Mouse (Mus musculus) limb, embryonic 14.5 days (tissue): ENCODE results near the gene Jrkl. TPM values are rescaled to one million over a fixed set of nuclear protein-coding genes. Genes with fewer than 3 reads are reported as not detected.

Experiments used
- ATAC-seq: fragments of 200-750 bp; cut with Nextera tagmentation; 2 replicates; pipeline ENCODE4 v1.8.0; 2017; ENCODE audit warnings: low read depth, moderate number of reproducible peaks, moderate TSS enrichment; ENCODE audit not compliant: low FRiP score
- DNase-seq: peaks from one replicate; pipeline ENCODE4 v3.0.0-alpha.2; 2015; ENCODE audit warnings: low spot score
- H3K27ac ChIP-seq: fragments of 300-500 bp; sonication (generic); replicated peaks from 2 replicates; pipeline ENCODE4 v1.5.1; 2014; ENCODE audit warnings: low read depth, mild to moderate bottlenecking, low read length, moderate library complexity, mixed read lengths
- H3K27me3 ChIP-seq: fragments of 300-500 bp; sonication (generic); 2 replicates; pipeline ENCODE4 v1.6.1; 2014; ENCODE audit warnings: low read length, mixed read lengths; ENCODE audit not compliant: control insufficient read depth, insufficient read depth
- H3K36me3 ChIP-seq: fragments of 300-500 bp; sonication (generic); 2 replicates; pipeline ENCODE4 v1.6.1; 2014; ENCODE audit warnings: mild to moderate bottlenecking, low read length, moderate library complexity, mixed read lengths; ENCODE audit not compliant: control insufficient read depth, insufficient read depth
- H3K4me1 ChIP-seq: fragments of 300-500 bp; sonication (generic); 2 replicates; pipeline ENCODE4 v1.6.1; 2014; ENCODE audit warnings: antibody characterized with exemption, low read length, mixed read lengths; ENCODE audit not compliant: control insufficient read depth, insufficient read depth
- H3K4me2 ChIP-seq: fragments of 300-500 bp; sonication (generic); replicated peaks from 2 replicates; pipeline ENCODE4 v1.6.1; 2014; ENCODE audit warnings: low read depth, mild to moderate bottlenecking, low read length, moderate library complexity; ENCODE audit not compliant: severe bottlenecking
- H3K4me3 ChIP-seq: fragments of 300-500 bp; sonication (generic); replicated peaks from 2 replicates; pipeline ENCODE4 v1.5.1; 2014; ENCODE audit warnings: low read length
- H3K9ac ChIP-seq: fragments of 300-500 bp; sonication (generic); 2 replicates; pipeline ENCODE4 v1.6.1; 2014; ENCODE audit warnings: mild to moderate bottlenecking, low read depth, low read length, moderate library complexity; ENCODE audit not compliant: severe bottlenecking
- H3K9me3 ChIP-seq: fragments of 300-500 bp; sonication (generic); 2 replicates; pipeline ENCODE4 v1.6.1; 2016; ENCODE audit warnings: low read length; ENCODE audit not compliant: control insufficient read depth
- POLR2A ChIP-seq: fragments of 200-500 bp; IDR thresholded peaks from 2 replicates; pipeline ENCODE4 v1.8.0; 2012; ENCODE audit warnings: inconsistent platforms, mild to moderate bottlenecking, moderate library complexity, borderline replicate concordance; ENCODE audit not compliant: insufficient read depth, insufficient read length; ENCODE audit errors: extremely low read depth
- WGBS: fragments of 180-500 bp; shearing (Covaris S2); extraction: QIAGEN DNeasy Blood & Tissue Kit; methylation state at CpG from one replicate; pipeline ENCODE4 v1.1.7; 2014; 5-methylcytosine and 5-hydroxymethylcytosine counted together
- polyA plus RNA-seq, 2 experiments: library from polyadenylated mRNA; depleted of rRNA in 1 of 2; stranded (reverse) in 1 of 2; unstranded in 1 of 2; fragments of >200 nt; fragmentation: Nextera tagmentation in 1 of 2; extraction: Ambion mirVana in 1 of 2; gene quantifications; 2 replicates each; pipeline versions ENCODE4 v1.2.1 to v1.2.3; 2012 to 2014

The Jrkl gene
- 4.2 and 6.0 TPM in 2 replicates for polyA plus RNA-seq (2012; rRNA removed)
- polyA plus RNA-seq (2014; fragmentation: Nextera tagmentation; extraction: Ambion mirVana): 8.1 and 8.2 TPM in 2 replicates

- Histone ChIP-seq H3K4me3 (peak within 1 kb of the TSS; percentile 54), H3K36me3 (no peaks in the 10 kb centered on the region), H3K4me2 (peak within 1 kb of the TSS; percentile 54), H3K27me3 (no peaks in the 10 kb centered on the region), H3K4me1 (peaks cover 10% of the 10 kb centered on the region), H3K27ac (peak within 1 kb of the TSS; percentile 50; the same call in 1 of the 2 replicates), H3K9ac (peak within 1 kb of the TSS; percentile 53), H3K9me3 (no peaks in the 10 kb centered on the region; the same call in 1 of the 2 replicates)
- ATAC-seq (no peak), DNase-seq (peak; percentile 29)
- WGBS: 8% methylated on average over 10 of the region's 10 CpGs
- no peak for TF ChIP-seq POLR2A
Measured at GRCm38 (mm10) chr9:13245481-13245880, at the start of gene Jrkl. Gene Jrkl (minus strand): TSS chr9:13245829.

GRCm38 (mm10) chr9:13287482-13287881, 41.9 kb upstream of the Jrkl start:
- 40% methylated on average over 2 of the region's 2 CpGs for WGBS

GRCm38 (mm10) chr9:13273219-13273618, 27.6 kb upstream of the Jrkl start:
- Histone ChIP-seq H3K4me3 (no peak overlapping the region), H3K9me3 (no peaks in the 10 kb centered on the region), H3K4me2 (no peak overlapping the region), H3K27ac (no peak overlapping the region), H3K4me1 (no peaks in the 10 kb centered on the region), H3K27me3 (no peaks in the 10 kb centered on the region), H3K9ac (no peak overlapping the region), H3K36me3 (no peaks in the 10 kb centered on the region)
- DNase-seq (no peak), ATAC-seq (no peak)
- no peak for TF ChIP-seq POLR2A
- 84% methylated on average over 1 of the region's 1 CpGs for WGBS

More at GRCm38 (mm10) chr9:13287482-13287881, 41.9 kb upstream of the Jrkl start:
- no peak overlapping the region for H3K27ac ChIP-seq
- no peak overlapping the region for H3K4me3 ChIP-seq
- no peaks in the 10 kb centered on the region for H3K9me3 ChIP-seq
- H3K9ac ChIP-seq: no peak overlapping the region
- H3K27me3 ChIP-seq: no peaks in the 10 kb centered on the region
- H3K4me2 ChIP-seq: no peak overlapping the region
- DNase-seq (no peak), ATAC-seq (no peak)
- H3K36me3 ChIP-seq: no peaks in the 10 kb centered on the region
- no peaks in the 10 kb centered on the region for H3K4me1 ChIP-seq
- TF ChIP-seq POLR2A: no peak

- ATAC-seq (no peak), DNase-seq (no peak)
- H3K36me3 ChIP-seq: no peaks in the 10 kb centered on the region
- no peak overlapping the region for H3K4me2 ChIP-seq
- no peaks in the 10 kb centered on the region for H3K9me3 ChIP-seq
- no peak for TF ChIP-seq POLR2A
- no peaks in the 10 kb centered on the region for H3K4me1 ChIP-seq
- H3K27ac ChIP-seq: no peak overlapping the region
- no peak overlapping the region for H3K4me3 ChIP-seq
- 77% methylated on average over 3 of the region's 3 CpGs for WGBS
- H3K9ac ChIP-seq: no peak overlapping the region
- no peaks in the 10 kb centered on the region for H3K27me3 ChIP-seq
Measured at GRCm38 (mm10) chr9:13260980-13261379, 15.4 kb upstream of the Jrkl start.

GRCm38 (mm10) chr9:13258173-13258572, 12.5 kb upstream of the Jrkl start:
- DNase-seq (no peak), ATAC-seq (no peak)
- H3K4me3 ChIP-seq: no peak overlapping the region
- H3K36me3 ChIP-seq: no peaks in the 10 kb centered on the region
- no peaks in the 10 kb centered on the region for H3K27me3 ChIP-seq
- WGBS: 88% methylated on average over 2 of the region's 2 CpGs
- H3K4me2 ChIP-seq: no peak overlapping the region
- H3K9me3 ChIP-seq: no peaks in the 10 kb centered on the region
- no peaks in the 10 kb centered on the region for H3K4me1 ChIP-seq
- TF ChIP-seq POLR2A: no peak
- no peak overlapping the region for H3K9ac ChIP-seq
- no peak overlapping the region for H3K27ac ChIP-seq

- ATAC-seq (no peak), DNase-seq (no peak)
- no peak overlapping the region for H3K4me3 ChIP-seq
- TF ChIP-seq POLR2A: no peak
- H3K9ac ChIP-seq: no peak overlapping the region
- H3K36me3 ChIP-seq: no peaks in the 10 kb centered on the region
- no peak overlapping the region for H3K27ac ChIP-seq
- 97% methylated on average over 1 of the region's 1 CpGs for WGBS
- H3K4me1 ChIP-seq: no peaks in the 10 kb centered on the region
- no peaks in the 10 kb centered on the region for H3K27me3 ChIP-seq
- H3K9me3 ChIP-seq: no peaks in the 10 kb centered on the region
- no peak overlapping the region for H3K4me2 ChIP-seq
Measured at GRCm38 (mm10) chr9:13256726-13257125, 11.1 kb upstream of the Jrkl start.
